Mouse (Mus musculus): Measurements from ENCODE around the gene 1700028J19Rik. TPM values are rescaled to one million over a fixed set of nuclear protein-coding genes. Genes with fewer than 3 reads are reported as not detected.
"Not testable (repeated sequence)": the region's sequence is repeated elsewhere in the genome, so short reads cannot be mapped to it uniquely, and the experiment has no call there.

1700028J19Rik gene
- polyA plus RNA-seq, 1 experiment from 2014 or later: 1.4 TPM

DNA sequence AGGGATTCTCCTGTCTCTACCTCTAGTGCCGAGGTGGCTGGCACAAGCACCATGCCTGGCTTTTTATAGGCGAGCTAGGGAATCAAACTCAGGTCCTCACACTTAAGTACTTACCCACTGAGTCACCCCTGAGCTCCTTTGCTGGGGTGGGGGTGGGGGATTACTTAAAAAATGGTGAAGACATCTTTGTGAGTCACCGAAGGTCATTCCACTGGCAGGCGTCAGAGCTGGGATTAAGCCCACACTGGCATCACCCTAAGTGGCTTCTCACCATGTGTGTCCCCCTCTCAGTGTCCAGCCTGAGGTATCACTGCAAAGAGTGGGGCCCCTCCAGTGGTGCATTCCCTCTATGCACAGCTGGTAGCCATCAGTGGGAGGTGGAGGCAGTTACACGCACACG is 13.9 kb upstream of the 1700028J19Rik start:
- WGBS: 73% methylated on average over 6 of the region's 6 CpGs
- Histone ChIP-seq H3K27ac (ENCODE audit: low read depth, low read length) (no peak overlapping the region), H3K9me3 (ENCODE audit: control insufficient read depth, low read length) (no peaks in the 10 kb centered on the region), H3K4me2 (replicated peaks; ENCODE audit: low read depth, low read length) (no peak overlapping the region), H3K4me3 (ENCODE audit: low read depth, low read length) (no peak overlapping the region), H3K4me1 (replicated peaks; ENCODE audit: control insufficient read depth, insufficient read depth, low read length) (no peaks in the 10 kb centered on the region), H3K9ac (ENCODE audit: low read depth, low read length) (no peak overlapping the region), H3K36me3 (ENCODE audit: control insufficient read depth, insufficient read depth, low read length) (no peaks in the 10 kb centered on the region), H3K27me3 (ENCODE audit: control insufficient read depth, insufficient read depth, low read length) (no peaks in the 10 kb centered on the region; the same call in 1 of the 2 replicates)
- no peak for DNase-seq (ENCODE audit: low spot score)
- ATAC-seq (ENCODE audit: low FRiP score): no peak

DNA sequence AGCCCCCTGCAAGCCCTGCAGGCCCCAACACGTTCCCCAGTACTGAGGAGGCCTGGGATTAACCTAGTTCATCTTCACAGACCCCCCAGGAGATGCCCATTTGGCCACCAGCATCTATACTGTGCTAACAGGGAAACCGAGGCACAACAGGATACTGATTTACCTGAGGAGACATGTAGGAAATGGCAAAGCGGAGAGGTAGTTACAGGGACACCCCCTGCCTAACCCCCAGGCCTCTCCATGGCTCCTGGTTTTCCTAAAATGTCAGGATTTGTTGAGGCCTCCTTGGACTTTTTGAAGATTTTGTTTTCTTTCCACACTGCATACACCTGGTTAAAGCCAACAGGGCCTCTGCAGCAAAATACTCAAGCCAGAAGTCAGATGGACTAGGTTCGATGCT is 10.8 kb upstream of the 1700028J19Rik start, which contains the start of gene Acp4:
Gene Acp4 (minus strand): TSS at position 101 of the 400 bp plus-strand sequence.
- H3K36me3 ChIP-seq (ENCODE audit: control insufficient read depth, insufficient read depth, low read length): no peaks in the 10 kb centered on the region
- ATAC-seq (ENCODE audit: low FRiP score): no peak

DNA sequence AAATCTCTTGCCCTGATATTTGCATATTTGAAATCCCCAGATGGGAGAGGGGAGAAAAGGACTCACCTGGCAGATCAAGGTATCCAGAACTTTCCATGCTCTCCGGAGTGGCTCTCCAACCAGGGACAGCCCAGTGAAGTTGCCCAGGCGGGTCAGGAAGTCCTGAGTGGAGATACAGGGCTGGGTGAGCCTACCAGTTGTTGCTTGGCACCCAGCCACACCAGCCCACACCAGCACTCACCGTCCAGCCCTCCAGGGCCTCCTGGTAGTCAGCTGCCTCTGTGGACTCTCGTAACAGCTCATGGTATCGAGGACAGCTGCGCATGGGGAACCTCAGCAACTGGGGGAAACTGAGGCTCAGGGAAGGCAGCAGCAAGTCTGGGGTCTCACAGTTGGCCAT is 8.4 kb upstream of the 1700028J19Rik start:
- no peak overlapping the region for H3K27ac ChIP-seq (ENCODE audit: low read depth, low read length)
- no peak for DNase-seq (ENCODE audit: low spot score)
- H3K4me2 ChIP-seq (replicated peaks; ENCODE audit: low read depth, low read length): no peak overlapping the region
- H3K36me3 ChIP-seq (ENCODE audit: control insufficient read depth, insufficient read depth, low read length): peaks cover 7% of the 10 kb centered on the region
- no peaks in the 10 kb centered on the region for H3K27me3 ChIP-seq (ENCODE audit: control insufficient read depth, insufficient read depth, low read length)
- H3K9me3 ChIP-seq (ENCODE audit: control insufficient read depth, low read length): no peaks in the 10 kb centered on the region
- 82% methylated on average over 6 of the region's 6 CpGs for WGBS
- ATAC-seq (ENCODE audit: low FRiP score): no peak
- no peak overlapping the region for H3K4me3 ChIP-seq (ENCODE audit: low read depth, low read length)
- H3K4me1 ChIP-seq (replicated peaks; ENCODE audit: control insufficient read depth, insufficient read depth, low read length): no peaks in the 10 kb centered on the region
- H3K9ac ChIP-seq (ENCODE audit: low read depth, low read length): no peak overlapping the region

More for the DNA sequence above, 10.8 kb upstream of the 1700028J19Rik start, which contains the start of gene Acp4:
- Histone ChIP-seq H3K27me3 (ENCODE audit: control insufficient read depth, insufficient read depth, low read length) (no peaks in the 10 kb centered on the region; the same call in 1 of the 2 replicates), H3K4me3 (ENCODE audit: low read depth, low read length) (no peak within 1 kb of the TSS), H3K9ac (ENCODE audit: low read depth, low read length) (no peak within 1 kb of the TSS), H3K4me1 (replicated peaks; ENCODE audit: control insufficient read depth, insufficient read depth, low read length) (no peaks in the 10 kb centered on the region), H3K4me2 (replicated peaks; ENCODE audit: low read depth, low read length) (no peak within 1 kb of the TSS), H3K9me3 (ENCODE audit: control insufficient read depth, low read length) (no peaks in the 10 kb centered on the region), H3K27ac (ENCODE audit: low read depth, low read length) (no peak within 1 kb of the TSS)
- no peak for DNase-seq (ENCODE audit: low spot score)
- 72% methylated on average over 4 of the region's 4 CpGs for WGBS

DNA sequence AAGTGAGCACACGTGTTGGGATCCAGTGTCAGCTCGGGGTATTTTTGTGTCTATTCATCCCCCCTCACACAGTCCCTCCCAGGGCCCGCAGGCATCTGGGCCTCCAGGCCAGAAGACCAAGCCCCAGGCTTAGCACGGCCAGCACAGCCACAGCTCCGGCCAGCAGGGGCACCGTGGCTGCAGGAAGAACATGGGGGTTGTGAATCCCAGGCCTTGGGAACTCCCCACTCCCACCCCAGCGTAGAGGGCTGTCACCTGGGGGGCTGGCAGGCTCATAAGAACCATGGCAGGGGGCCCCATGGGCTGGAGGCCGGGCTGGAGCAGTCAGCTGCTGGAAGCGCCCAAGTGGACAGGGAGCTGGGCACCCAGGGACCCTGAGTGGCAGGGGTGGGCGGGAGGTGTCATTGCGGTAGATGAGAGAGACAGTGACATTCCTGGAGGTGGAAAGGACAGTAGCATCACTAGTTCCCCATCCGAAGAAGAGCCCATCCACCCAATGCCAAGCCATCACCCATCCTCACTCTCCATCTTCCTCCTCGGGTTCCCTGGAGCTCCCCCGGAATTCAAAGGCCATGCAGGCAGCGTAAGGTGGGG is 6.6 kb upstream of the 1700028J19Rik start:
- H3K36me3 ChIP-seq (ENCODE audit: control insufficient read depth, insufficient read depth, low read length): peaks cover 17% of the 10 kb centered on the region
- 0 out of 2 replicates have a peak, but pooled peaks cover 2% of the 10 kb centered on the region for H3K4me1 ChIP-seq (replicated peaks; ENCODE audit: control insufficient read depth, insufficient read depth, low read length)
- DNase-seq (ENCODE audit: low spot score) (no peak), ATAC-seq (ENCODE audit: low FRiP score) (no peak)
- no peak overlapping the region for H3K27ac ChIP-seq (ENCODE audit: low read depth, low read length)
- no peak overlapping the region for H3K9ac ChIP-seq (ENCODE audit: low read depth, low read length)
- WGBS: 70% methylated on average over 15 of the region's 15 CpGs
- no peaks in the 10 kb centered on the region for H3K9me3 ChIP-seq (ENCODE audit: control insufficient read depth, low read length)
- H3K27me3 ChIP-seq (ENCODE audit: control insufficient read depth, insufficient read depth, low read length): no peaks in the 10 kb centered on the region
- no peak overlapping the region for H3K4me3 ChIP-seq (ENCODE audit: low read depth, low read length)
- H3K4me2 ChIP-seq (replicated peaks; ENCODE audit: low read depth, low read length): no peak overlapping the region

DNA sequence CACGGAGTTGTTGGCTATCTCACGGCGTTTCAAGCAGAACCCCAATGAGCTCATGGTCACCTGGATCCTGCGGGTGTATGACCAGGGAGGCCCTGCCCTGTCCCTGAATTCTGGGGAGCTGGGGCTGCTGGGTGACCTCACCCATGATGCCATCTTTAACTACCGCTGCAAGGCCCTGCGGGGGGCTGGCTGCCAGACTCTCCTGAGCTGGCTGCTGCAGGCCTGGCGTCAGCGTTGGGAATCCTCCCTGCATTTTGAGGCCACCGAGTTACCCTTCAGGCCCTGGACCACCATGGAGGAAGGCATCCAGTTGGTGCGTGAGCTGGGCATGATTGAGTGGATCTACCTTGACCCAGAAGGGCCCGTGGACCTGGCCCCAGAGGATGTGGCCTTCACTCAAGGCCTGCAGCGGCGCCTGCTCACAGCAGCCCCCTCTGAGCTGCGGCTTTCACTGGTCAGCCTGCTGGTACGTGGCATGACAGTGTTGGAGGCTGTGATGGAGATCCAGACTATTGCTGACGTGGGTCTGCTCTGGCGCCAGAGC is 4.3 kb upstream of the 1700028J19Rik start:
- H3K4me2 ChIP-seq (replicated peaks; ENCODE audit: low read depth, low read length); ATAC-seq (ENCODE audit: low FRiP score); H3K9me3 ChIP-seq (ENCODE audit: control insufficient read depth, low read length); H3K27me3 ChIP-seq (ENCODE audit: control insufficient read depth, insufficient read depth, low read length); H3K4me3 ChIP-seq (ENCODE audit: low read depth, low read length); H3K9ac ChIP-seq (ENCODE audit: low read depth, low read length); H3K4me1 ChIP-seq (replicated peaks; ENCODE audit: control insufficient read depth, insufficient read depth, low read length); DNase-seq (ENCODE audit: low spot score); H3K27ac ChIP-seq (ENCODE audit: low read depth, low read length): not testable (repeated sequence)
- peaks cover 17% of the 10 kb centered on the region for H3K36me3 ChIP-seq (ENCODE audit: control insufficient read depth, insufficient read depth, low read length)
- 96% methylated on average over 17 of the region's 17 CpGs for WGBS

DNA sequence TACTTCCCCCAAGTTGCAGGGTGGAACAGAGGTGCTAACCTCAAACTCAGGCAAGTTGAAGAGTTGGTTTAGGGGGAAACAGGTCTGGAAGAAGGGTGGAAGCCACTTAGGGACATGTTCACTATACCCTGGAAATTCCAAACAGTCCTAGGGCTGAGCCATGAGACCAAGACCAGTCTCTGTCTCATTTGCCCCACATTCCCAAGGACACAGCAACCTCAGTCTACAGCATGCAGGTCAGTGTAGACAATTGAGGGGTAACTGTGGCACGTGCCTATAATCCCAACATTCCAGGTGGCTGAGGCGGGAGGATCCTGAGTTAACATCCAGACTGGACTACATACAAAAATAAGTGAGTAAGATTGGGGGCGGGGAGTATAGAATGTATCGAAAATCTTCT is 2.8 kb upstream of the 1700028J19Rik start:
- DNase-seq (ENCODE audit: low spot score) (no peak), ATAC-seq (ENCODE audit: low FRiP score) (no peak)
- Histone ChIP-seq H3K4me3 (ENCODE audit: low read depth, low read length) (no peak overlapping the region; the same call in 1 of the 2 replicates), H3K4me1 (replicated peaks; ENCODE audit: control insufficient read depth, insufficient read depth, low read length) (peaks cover 4% of the 10 kb centered on the region; the same call in 1 of the 2 replicates), H3K27me3 (ENCODE audit: control insufficient read depth, insufficient read depth, low read length) (no peaks in the 10 kb centered on the region), H3K4me2 (replicated peaks; ENCODE audit: low read depth, low read length) (no peak overlapping the region), H3K36me3 (ENCODE audit: control insufficient read depth, insufficient read depth, low read length) (peaks cover 17% of the 10 kb centered on the region), H3K27ac (ENCODE audit: low read depth, low read length) (no peak overlapping the region), H3K9ac (ENCODE audit: low read depth, low read length) (no peak overlapping the region), H3K9me3 (ENCODE audit: control insufficient read depth, low read length) (no peaks in the 10 kb centered on the region)
- WGBS: 99% methylated on average over 4 of the region's 4 CpGs

DNA sequence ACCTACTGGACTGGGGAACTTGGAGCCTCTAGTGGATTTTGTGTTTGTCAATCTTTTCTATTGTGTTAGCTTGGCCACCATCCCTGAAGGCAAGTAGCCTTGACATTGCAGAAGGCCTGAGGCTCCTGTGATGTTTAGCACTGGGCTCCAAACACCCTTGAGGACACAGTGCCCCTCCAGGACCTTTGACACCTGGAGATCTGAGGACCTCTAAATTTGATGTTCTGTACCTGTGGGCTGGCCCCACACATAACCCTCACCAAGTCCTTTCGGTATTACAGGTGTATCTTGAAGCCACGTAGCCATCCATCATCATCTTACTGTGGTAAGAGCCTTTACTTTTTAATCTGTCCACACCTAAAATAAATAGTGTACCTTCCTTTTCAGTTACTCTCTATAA is 1.5 kb upstream of the 1700028J19Rik start:
- 96% methylated on average over 2 of the region's 2 CpGs for WGBS
- no peak for DNase-seq (ENCODE audit: low spot score)
- no peaks in the 10 kb centered on the region for H3K27me3 ChIP-seq (ENCODE audit: control insufficient read depth, insufficient read depth, low read length)
- H3K4me3 ChIP-seq (ENCODE audit: low read depth, low read length): peak overlapping the region; percentile 82
- peak overlapping the region; percentile 86 for H3K9ac ChIP-seq (ENCODE audit: low read depth, low read length)
- peaks cover 4% of the 10 kb centered on the region; the same call in 1 of the 2 replicates for H3K4me1 ChIP-seq (replicated peaks; ENCODE audit: control insufficient read depth, insufficient read depth, low read length)
- H3K36me3 ChIP-seq (ENCODE audit: control insufficient read depth, insufficient read depth, low read length): peaks cover 17% of the 10 kb centered on the region
- H3K9me3 ChIP-seq (ENCODE audit: control insufficient read depth, low read length): no peaks in the 10 kb centered on the region
- H3K4me2 ChIP-seq (replicated peaks; ENCODE audit: low read depth, low read length): peak overlapping the region; percentile 67
- no peak overlapping the region for H3K27ac ChIP-seq (ENCODE audit: low read depth, low read length)
- ATAC-seq (ENCODE audit: low FRiP score): no peak

DNA sequence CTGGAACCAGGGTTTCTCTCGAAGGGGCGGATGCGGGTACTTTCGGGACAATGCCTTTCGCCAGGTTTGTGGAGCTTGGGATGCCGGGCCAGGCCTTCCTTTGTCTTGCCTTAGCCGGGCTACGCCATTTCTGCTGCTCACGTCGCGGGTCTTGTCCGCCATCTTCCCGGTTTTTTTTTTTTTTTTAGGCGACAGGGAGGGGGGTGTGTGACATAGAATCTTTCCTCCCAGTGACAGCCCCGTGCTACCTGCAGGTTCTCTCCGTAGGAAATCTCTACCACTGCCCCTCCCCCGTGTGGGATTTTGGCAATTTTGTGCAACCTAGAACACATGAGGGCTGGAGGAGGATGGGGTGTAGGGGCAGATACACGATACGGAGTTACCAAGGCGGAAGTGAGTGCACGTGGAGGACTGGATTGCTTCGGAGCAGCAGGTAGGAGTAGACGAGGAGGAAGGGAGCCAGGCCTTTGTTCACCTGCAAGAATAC is 532 bp upstream of the 1700028J19Rik start:
- peak; percentile 19 for ATAC-seq (ENCODE audit: low FRiP score)
- WGBS: under 1% methylated on average over 22 of the region's 23 CpGs
- Histone ChIP-seq H3K4me1 (replicated peaks; ENCODE audit: control insufficient read depth, insufficient read depth, low read length) (peaks cover 4% of the 10 kb centered on the region; the same call in 1 of the 2 replicates), H3K4me3 (ENCODE audit: low read depth, low read length) (peak overlapping the region; percentile 82), H3K27me3 (ENCODE audit: control insufficient read depth, insufficient read depth, low read length) (no peaks in the 10 kb centered on the region), H3K27ac (ENCODE audit: low read depth, low read length) (peak overlapping the region; percentile 71), H3K9me3 (ENCODE audit: control insufficient read depth, low read length) (no peaks in the 10 kb centered on the region), H3K9ac (ENCODE audit: low read depth, low read length) (peak overlapping the region; percentile 86), H3K36me3 (ENCODE audit: control insufficient read depth, insufficient read depth, low read length) (peaks cover 17% of the 10 kb centered on the region), H3K4me2 (replicated peaks; ENCODE audit: low read depth, low read length) (peak overlapping the region; percentile 67)
- peak; percentile 73 for DNase-seq (ENCODE audit: low spot score)

DNA sequence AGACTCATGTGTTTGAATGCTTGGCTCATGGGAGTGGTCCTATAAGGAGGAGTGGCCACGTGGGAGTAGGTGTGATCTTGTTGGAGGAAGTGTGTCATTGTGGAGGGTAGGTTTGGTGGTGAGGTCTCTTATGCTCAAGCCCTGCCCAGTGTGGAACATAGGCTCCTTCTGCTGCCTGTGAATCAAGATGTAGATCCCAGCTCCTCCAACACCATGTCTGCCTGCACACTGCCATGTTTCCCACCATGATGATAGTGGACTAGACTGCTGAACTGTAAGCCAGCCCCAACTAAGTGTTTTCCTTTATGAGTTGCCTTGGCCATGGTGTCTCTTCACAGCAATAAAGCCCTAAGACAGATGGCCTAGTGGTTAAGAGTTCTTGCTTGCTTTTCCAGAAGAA is 2.4 kb downstream of the 1700028J19Rik start:
- H3K27me3 ChIP-seq (ENCODE audit: control insufficient read depth, insufficient read depth, low read length): no peaks in the 10 kb centered on the region
- no peak overlapping the region for H3K9ac ChIP-seq (ENCODE audit: low read depth, low read length)
- no peak overlapping the region for H3K4me3 ChIP-seq (ENCODE audit: low read depth, low read length)
- H3K4me1 ChIP-seq (replicated peaks; ENCODE audit: control insufficient read depth, insufficient read depth, low read length): peaks cover 2% of the 10 kb centered on the region; the same call in 1 of the 2 replicates
- 0 out of 2 replicates have a peak, but pooled peaks cover 1% of the 10 kb centered on the region for H3K36me3 ChIP-seq (ENCODE audit: control insufficient read depth, insufficient read depth, low read length)
- WGBS: 70% methylated on average over 1 of the region's 1 CpGs
- H3K9me3 ChIP-seq (ENCODE audit: control insufficient read depth, low read length): no peaks in the 10 kb centered on the region
- no peak overlapping the region for H3K27ac ChIP-seq (ENCODE audit: low read depth, low read length)
- no peak overlapping the region for H3K4me2 ChIP-seq (replicated peaks; ENCODE audit: low read depth, low read length)
- ATAC-seq (ENCODE audit: low FRiP score) (no peak), DNase-seq (ENCODE audit: low spot score) (no peak)
